Mouse (Mus musculus) lung, postnatal 36 days (tissue): ENCODE data around the gene Dock3.

Experiments
- DNase-seq: peaks from one replicate; pipeline ENCODE4 v3.0.0; 2022; ENCODE audit warnings: mixed read lengths

Dock3 gene

DNA sequence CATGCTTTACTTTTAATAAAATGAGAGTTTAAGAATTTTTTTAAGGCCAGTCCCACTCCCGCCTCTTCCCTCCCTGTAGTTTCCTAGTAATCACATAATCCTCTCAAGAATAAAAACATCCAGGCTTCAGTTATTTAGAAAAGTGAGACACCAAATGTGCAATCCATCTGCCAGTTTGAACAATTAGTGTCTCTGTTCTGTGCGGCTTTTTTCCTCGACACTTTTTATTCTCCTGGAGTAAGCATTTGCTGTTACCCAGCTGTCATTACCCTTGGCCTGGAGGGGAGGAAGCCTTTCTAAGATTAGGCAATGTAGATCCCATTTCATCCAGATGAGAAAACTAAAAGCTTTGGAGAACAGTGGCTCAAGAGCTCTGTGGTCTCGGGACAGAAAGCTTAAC is 221.9 kb downstream of the Dock3 start:
- no peak for DNase-seq

DNA sequence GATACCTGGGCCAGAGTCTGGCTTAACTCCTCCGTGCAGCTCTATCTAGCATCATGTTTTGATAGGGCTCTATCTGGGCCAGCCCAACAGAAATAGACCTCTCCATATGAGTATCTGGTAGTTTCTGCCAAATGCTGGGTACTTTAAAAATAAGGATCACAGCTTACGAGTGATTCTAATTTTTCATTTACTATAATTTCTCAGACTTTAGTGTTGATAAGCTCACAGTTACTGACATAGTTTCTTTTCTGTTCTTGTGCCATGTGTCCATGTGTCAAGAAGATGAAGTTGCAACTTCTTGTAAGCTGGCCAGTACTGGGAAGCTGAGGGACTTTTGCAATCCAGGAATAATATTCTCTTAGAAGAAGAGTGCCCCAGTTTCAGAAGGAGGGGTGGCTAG is 228.5 kb downstream of the Dock3 start:
- peak; percentile 5 for DNase-seq

DNA sequence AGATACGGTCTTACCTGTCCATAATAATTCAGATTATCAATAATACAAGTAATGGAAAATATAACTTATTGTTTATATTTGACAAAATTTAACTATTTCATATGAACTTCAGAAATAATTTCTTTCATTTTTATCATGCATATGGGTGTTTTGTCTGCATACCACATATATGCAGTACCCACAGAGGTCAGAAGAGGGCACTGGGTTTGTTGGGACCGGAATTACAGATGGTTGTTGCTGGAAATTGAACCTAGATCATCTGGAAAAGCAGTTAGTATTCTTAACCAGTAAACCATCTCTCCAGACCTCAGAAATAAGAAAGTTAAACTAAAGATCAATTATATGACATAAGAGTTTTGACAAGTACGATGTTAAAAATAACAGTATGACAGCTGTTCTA is 261.0 kb downstream of the Dock3 start:
- DNase-seq: peak; percentile 13

DNA sequence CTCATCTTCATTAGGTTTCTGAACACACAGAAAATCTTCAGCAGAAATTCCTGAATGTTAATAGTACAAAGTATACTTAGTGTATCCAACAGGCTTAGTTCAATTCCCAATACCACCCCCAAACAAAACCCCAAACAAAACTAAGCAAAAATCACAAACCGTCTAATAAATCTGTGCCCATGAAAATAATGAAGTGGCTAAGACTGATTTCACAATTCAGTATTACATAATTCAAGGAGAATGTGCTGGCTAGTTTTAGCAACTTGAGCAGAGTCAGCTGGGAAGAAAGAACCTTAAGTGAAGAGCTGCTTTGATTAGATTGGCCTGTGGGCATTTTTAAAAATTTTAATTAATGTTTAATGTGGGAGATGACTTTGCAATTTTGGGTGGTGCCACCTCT is 273.3 kb downstream of the Dock3 start:
- DNase-seq: peak; percentile 32

GRCm38 (mm10) chr9:106955486-106955885 is 276.2 kb downstream of the Dock3 start:
- no peak for DNase-seq

- DNase-seq: no peak
Observed at GRCm38 (mm10) chr9:106934998-106935397, 296.7 kb downstream of the Dock3 start.

- DNase-seq: no peak
Observed at GRCm38 (mm10) chr9:106914878-106915277, 316.8 kb downstream of the Dock3 start.

DNA sequence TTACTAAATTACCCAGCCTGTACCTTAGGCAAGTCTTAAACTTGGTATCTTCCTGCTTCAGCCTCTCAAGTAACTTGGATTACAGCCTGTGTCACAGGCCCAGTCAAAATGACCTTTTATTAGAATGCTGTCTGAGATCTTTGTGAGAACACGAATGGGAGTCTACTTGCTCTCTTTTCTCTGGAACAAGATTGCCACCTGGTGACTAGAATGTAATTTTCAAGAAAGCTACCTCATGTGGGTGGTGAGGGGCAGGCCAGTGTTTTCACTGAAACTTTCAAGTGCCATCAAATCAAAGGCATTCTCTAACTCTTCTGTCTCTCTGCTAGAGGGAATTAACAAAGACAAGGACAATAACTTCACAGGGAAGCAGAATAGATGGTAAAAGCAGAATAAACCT is 317.9 kb downstream of the Dock3 start:
- peak; percentile 43 for DNase-seq

GRCm38 (mm10) chr9:106911624-106912023 is 320.1 kb downstream of the Dock3 start:
- peak; percentile 31 for DNase-seq

- peak; percentile 44 for DNase-seq
Observed at GRCm38 (mm10) chr9:106908715-106909114, 323.0 kb downstream of the Dock3 start.

- DNase-seq: no peak
Observed at GRCm38 (mm10) chr9:106908174-106908573, 323.5 kb downstream of the Dock3 start.

DNA sequence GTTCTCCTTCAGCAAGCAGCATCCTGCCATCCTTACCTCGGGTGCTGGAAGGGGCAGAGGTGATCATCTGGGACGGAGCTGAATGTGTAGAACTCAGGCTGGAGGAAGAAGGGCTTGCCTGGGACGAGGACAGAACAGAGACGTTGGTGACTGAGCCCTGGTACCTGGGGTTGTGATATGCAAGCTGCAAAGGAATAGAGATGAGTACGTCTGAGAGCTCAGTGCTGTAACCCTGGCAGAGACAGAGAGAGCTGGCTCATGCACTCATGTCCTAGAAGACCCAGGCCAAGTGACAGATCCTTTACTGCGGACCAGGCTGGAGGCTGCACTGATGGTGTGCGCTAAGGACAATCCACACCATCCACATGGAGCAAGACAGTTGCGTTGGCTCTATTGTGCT is 325.1 kb downstream of the Dock3 start:
- DNase-seq: no peak

DNA sequence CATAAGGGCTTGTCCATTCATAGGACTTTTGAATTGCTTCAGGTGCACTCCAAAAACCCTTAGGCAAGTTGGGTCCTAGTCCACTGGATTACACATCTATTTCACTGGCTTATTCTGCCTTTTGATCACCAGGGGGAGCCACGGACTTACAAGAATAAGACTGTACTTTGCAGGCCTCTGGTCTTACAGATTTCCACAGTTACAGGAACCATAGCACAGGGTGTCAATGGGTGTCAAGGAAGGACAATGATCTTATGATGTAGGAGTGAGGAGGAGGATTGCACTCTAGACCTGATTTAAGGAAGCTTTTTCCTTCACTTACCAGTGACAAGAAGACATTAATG is 327.9 kb downstream of the Dock3 start:
- DNase-seq: peak; percentile 83

DNA sequence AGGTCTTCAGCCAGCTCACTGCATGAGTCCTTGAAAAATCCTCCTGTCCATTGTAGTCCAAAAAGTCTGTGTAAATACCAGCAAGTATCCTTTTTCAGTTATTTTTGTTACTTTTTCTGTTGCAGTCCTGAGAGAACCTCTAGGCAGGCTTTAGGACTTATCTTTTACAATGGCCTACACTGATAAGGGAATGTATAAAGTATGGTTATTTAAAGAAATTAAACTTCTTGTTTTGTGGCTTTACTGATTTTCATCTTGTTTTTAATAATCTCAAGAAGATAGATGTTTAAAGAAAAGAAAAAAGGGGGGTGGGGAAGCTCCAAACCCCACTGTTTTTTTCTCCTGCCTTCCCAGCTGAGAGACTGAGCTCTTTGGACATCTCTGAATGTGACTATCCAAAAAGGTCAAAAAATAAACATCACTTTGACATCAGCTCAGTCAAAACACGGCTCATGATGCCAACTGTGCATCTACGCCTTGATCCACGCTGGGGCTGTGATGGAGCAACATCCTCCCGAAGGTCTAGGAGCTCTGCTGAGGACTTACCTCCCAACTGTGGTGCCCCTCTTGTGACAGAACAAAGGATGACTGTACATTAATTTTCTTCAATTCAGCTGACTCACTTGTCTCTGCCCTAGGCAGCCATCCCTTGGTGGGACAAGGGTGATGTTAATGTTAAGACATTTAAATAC is 328.5 kb downstream of the Dock3 start:
- DNase-seq: no peak

GRCm38 (mm10) chr9:106901596-106901995 is 330.1 kb downstream of the Dock3 start:
- no peak for DNase-seq

GRCm38 (mm10) chr9:106898901-106899300 is 332.8 kb downstream of the Dock3 start:
- no peak for DNase-seq

GRCm38 (mm10) chr9:106893327-106893726 is 338.4 kb downstream of the Dock3 start:
- no peak for DNase-seq

DNA sequence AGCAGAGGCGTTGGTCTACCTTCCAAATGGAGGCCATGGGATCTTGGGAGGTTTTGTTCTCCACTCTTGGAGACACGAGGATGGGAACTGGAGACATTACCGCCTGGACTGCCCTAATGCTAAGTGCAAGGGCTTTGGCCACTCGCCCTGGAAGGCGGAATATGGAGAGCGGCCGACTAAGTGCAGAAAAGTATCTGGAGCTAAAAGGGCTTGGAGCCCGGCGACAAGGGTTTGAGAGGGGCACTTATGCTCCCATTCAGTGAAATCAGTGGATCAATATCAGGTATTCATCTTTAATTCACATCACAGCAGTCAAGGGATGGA is 339.2 kb downstream of the Dock3 start:
- DNase-seq: no peak

GRCm38 (mm10) chr9:106891829-106892551 is 339.7 kb downstream of the Dock3 start, which contains the start of gene Manf:
Gene Manf (minus strand): TSS chr9:106891979.
- peak; percentile 99 for DNase-seq

- DNase-seq: peak; percentile 21
Observed at GRCm38 (mm10) chr9:106891341-106891741, 340.4 kb downstream of the Dock3 start.

DNA sequence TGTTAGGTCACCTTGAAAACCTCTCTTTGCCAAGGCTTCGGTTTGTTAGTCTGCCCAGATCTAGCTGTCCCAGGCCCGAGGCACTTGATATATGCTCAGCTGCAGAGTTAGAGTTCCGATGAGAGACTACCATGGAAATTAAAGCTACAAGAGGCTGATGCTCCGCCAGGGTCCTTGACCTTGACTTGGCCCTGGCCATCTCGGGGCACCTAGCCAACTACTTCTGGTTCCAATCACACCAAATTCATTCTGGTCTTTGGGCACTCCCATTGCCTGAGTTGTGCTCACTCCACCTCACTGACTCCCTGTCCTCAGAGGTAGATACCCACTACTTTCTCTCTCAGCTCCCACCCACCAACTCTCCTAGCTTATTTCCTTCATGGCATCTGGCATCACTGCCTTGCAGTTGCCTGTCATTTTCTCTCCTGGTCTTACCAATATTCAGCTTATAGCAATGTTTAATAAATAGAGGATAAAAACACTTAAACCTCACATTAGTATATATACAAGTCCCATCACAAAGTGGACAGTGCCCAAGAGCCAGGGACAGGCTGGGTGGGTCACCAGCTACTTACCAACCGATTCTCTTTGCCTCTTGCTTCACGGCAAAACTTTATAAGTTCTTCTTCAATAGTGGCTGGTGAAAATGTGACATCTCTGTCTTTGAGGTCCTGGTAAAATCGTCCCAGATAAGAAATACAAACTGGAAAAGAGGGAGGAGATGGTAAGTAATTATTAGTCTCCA is 341.0 kb downstream of the Dock3 start:
- DNase-seq: no peak

DNA sequence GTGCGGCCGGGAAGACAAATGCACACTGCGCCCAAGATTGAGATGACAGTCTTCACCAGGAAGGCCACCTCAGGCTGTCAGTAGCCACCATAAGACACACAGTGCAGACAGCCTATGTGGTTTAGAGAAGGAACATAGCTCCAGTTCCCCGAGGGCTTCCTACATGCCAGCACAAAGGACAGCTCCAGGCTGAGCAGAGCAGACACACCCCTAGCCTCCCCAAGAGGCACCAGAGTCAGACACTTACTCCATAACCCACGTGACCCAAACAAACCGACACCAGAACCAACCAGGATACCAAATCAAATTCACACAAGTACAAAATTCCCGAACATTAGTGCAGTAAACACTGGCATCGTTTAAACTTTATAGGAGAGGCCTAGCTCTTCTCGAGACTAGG is 342.4 kb downstream of the Dock3 start:
- no peak for DNase-seq

DNA sequence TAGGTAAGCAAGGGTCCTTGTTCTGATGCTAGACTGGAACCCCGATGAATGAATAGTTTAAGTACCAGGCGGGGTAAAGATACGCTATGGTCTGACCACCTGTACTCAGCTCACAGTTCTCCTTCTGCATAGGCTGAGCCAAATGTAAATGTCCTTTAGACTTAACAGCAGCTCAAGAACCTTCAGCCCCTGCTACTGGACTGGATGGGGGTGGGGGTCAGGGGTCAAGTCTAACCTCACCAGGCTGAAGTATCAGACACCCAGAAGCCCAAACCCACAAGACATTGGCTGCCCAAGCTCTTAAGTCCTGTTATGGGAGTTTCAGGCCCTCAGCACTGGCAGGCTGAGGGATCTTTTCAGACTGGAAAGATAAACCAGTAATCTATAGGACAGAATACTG is 343.4 kb downstream of the Dock3 start:
- no peak for DNase-seq
